Mouse (Mus musculus): ENCODE measurements around the gene Prkce. TPM values are rescaled to one million over a fixed set of nuclear protein-coding genes. Genes with fewer than 3 reads are reported as not detected.

Gene Prkce
- polyA plus RNA-seq, 1 experiment from 2014 or later = 44.3 TPM

GRCm38 (mm10) chr17:86145079-86145951, 22.3 kb upstream of the Prkce start, which contains the start of gene Srbd1:
Gene Srbd1, minus strand, starts transcription at chr17:86145175.
- peaks cover 11% of the 10 kb centered on the region; the same call in 1 of the 2 replicates for H3K4me1 ChIP-seq (ENCODE audit: control insufficient read depth, insufficient read depth, low read length)
- peak within 1 kb of the TSS; percentile 85 for H3K4me2 ChIP-seq (ENCODE audit: low read depth, low read length)
- peaks cover 5% of the 10 kb centered on the region; the same call in 1 of the 2 replicates for H3K36me3 ChIP-seq (ENCODE audit: control insufficient read depth, insufficient read depth, low read length)
- H3K27ac ChIP-seq (ENCODE audit: low read depth, low read length) = peak within 1 kb of the TSS; percentile 63
- 2% methylated on average over 36 of the region's 45 CpGs for WGBS
- no peaks in the 10 kb centered on the region for H3K9me3 ChIP-seq (ENCODE audit: control insufficient read depth, low read length)
- peak; percentile 92 for ATAC-seq (ENCODE audit: low read depth)
- H3K4me3 ChIP-seq (ENCODE audit: low read depth, low read length) = peak within 1 kb of the TSS; percentile 68
- H3K9ac ChIP-seq (replicated peaks; ENCODE audit: low read depth, low read length) = peak within 1 kb of the TSS; percentile 52
- no peaks in the 10 kb centered on the region for H3K27me3 ChIP-seq (ENCODE audit: control insufficient read depth, insufficient read depth, low read length)

DNA sequence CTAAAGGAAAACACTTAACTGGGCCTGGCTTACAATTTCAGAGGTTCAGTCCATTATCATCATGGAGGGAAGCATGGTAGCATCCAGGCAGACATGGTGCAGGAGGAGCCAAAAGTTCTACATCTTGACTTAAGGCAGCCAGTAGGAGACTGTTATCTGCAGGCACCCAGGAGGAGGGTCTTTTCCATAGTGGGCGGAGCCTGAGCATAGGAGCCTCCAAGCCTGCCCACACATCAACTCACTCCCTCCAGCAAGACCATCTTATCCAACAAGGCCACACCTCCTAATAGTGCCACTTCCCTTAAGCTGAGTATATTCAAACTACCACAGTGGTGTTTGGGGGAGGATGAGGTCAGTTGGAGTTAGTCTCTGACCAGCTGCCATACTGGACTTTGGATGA, 17.9 kb upstream of the Prkce start:
- H3K9me3 ChIP-seq (ENCODE audit: control insufficient read depth, low read length) = no peaks in the 10 kb centered on the region
- H3K4me1 ChIP-seq (ENCODE audit: control insufficient read depth, insufficient read depth, low read length) = peaks cover 6% of the 10 kb centered on the region; the same call in 1 of the 2 replicates
- H3K27ac ChIP-seq (ENCODE audit: low read depth, low read length) = no peak overlapping the region
- ATAC-seq (ENCODE audit: low read depth) = no peak
- no peaks in the 10 kb centered on the region for H3K27me3 ChIP-seq (ENCODE audit: control insufficient read depth, insufficient read depth, low read length)
- H3K4me2 ChIP-seq (ENCODE audit: low read depth, low read length) = no peak overlapping the region
- H3K9ac ChIP-seq (replicated peaks; ENCODE audit: low read depth, low read length) = no peak overlapping the region
- WGBS = 100% methylated on average over 1 of the region's 1 CpGs
- H3K4me3 ChIP-seq (ENCODE audit: low read depth, low read length) = no peak overlapping the region
- no peaks in the 10 kb centered on the region for H3K36me3 ChIP-seq (ENCODE audit: control insufficient read depth, insufficient read depth, low read length)

- H3K9ac ChIP-seq (replicated peaks; ENCODE audit: low read depth, low read length) = no peak overlapping the region
- H3K27ac ChIP-seq (ENCODE audit: low read depth, low read length) = no peak overlapping the region
- ATAC-seq (ENCODE audit: low read depth) = peak; percentile 97
- no peaks in the 10 kb centered on the region for H3K27me3 ChIP-seq (ENCODE audit: control insufficient read depth, insufficient read depth, low read length)
- 0 out of 2 replicates have a peak, but pooled peaks cover 1% of the 10 kb centered on the region for H3K4me1 ChIP-seq (ENCODE audit: control insufficient read depth, insufficient read depth, low read length)
- H3K9me3 ChIP-seq (ENCODE audit: control insufficient read depth, low read length) = no peaks in the 10 kb centered on the region
- WGBS = 23% methylated on average over 5 of the region's 5 CpGs
- no peak overlapping the region for H3K4me2 ChIP-seq (ENCODE audit: low read depth, low read length)
- no peak overlapping the region for H3K4me3 ChIP-seq (ENCODE audit: low read depth, low read length)
- no peaks in the 10 kb centered on the region for H3K36me3 ChIP-seq (ENCODE audit: control insufficient read depth, insufficient read depth, low read length)
Measured at GRCm38 (mm10) chr17:86150867-86151348, 16.7 kb upstream of the Prkce start.

DNA sequence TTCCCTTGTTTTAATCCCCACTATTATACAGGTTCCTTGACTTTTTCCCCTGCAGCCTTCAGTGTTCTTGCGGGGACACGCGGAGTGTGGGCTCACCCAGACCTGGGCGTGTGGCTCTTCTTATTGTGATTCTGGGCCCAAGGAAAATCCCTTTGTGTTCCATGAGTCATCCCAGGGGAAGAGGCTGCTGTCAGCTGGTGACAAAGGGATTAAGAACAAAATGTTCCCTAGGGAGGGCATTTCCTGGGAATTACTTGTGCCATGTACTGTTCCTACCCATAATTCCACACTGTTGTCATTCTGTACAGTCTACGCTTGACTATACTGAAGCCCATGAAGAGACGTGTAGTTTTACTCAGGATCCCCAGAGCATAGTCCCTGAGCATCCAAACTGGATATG, 10.6 kb upstream of the Prkce start:
- H3K27me3 ChIP-seq (ENCODE audit: control insufficient read depth, insufficient read depth, low read length) = no peaks in the 10 kb centered on the region
- H3K27ac ChIP-seq (ENCODE audit: low read depth, low read length) = no peak overlapping the region
- H3K9me3 ChIP-seq (ENCODE audit: control insufficient read depth, low read length) = no peaks in the 10 kb centered on the region
- H3K36me3 ChIP-seq (ENCODE audit: control insufficient read depth, insufficient read depth, low read length) = no peaks in the 10 kb centered on the region
- no peak overlapping the region for H3K4me2 ChIP-seq (ENCODE audit: low read depth, low read length)
- no peaks in the 10 kb centered on the region for H3K4me1 ChIP-seq (ENCODE audit: control insufficient read depth, insufficient read depth, low read length)
- H3K9ac ChIP-seq (replicated peaks; ENCODE audit: low read depth, low read length) = no peak overlapping the region
- WGBS = 74% methylated on average over 6 of the region's 6 CpGs
- ATAC-seq (ENCODE audit: low read depth) = no peak
- H3K4me3 ChIP-seq (ENCODE audit: low read depth, low read length) = no peak overlapping the region

DNA sequence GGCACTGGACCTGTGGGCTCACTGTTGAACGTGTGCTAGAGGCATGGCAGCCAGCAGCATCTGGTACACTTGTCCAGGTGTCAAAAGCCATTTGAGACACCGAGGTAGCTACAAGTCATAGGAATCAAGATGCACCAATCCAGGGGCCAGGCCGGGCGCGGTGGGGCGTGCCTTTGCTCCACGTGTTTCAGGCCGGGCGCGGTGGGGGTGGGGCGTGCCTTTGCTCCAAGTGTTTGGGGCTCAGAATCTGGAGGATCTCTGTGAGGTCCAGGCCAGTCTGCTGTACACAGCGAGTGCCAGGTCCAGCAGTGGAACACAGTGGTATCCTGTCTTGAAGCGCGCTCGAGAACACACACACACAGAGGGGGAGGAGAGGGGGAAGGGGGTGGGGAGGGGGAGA, 4.9 kb upstream of the Prkce start:
- Histone ChIP-seq H3K4me1 (ENCODE audit: control insufficient read depth, insufficient read depth, low read length) (peaks cover 3% of the 10 kb centered on the region; the same call in 1 of the 2 replicates), H3K27ac (ENCODE audit: low read depth, low read length) (no peak overlapping the region), H3K27me3 (ENCODE audit: control insufficient read depth, insufficient read depth, low read length) (no peaks in the 10 kb centered on the region), H3K4me2 (ENCODE audit: low read depth, low read length) (no peak overlapping the region), H3K9me3 (ENCODE audit: control insufficient read depth, low read length) (no peaks in the 10 kb centered on the region), H3K9ac (replicated peaks; ENCODE audit: low read depth, low read length) (no peak overlapping the region), H3K36me3 (ENCODE audit: control insufficient read depth, insufficient read depth, low read length) (no peaks in the 10 kb centered on the region), H3K4me3 (ENCODE audit: low read depth, low read length) (no peak overlapping the region)
- 55% methylated on average over 15 of the region's 15 CpGs for WGBS
- no peak for ATAC-seq (ENCODE audit: low read depth)

DNA sequence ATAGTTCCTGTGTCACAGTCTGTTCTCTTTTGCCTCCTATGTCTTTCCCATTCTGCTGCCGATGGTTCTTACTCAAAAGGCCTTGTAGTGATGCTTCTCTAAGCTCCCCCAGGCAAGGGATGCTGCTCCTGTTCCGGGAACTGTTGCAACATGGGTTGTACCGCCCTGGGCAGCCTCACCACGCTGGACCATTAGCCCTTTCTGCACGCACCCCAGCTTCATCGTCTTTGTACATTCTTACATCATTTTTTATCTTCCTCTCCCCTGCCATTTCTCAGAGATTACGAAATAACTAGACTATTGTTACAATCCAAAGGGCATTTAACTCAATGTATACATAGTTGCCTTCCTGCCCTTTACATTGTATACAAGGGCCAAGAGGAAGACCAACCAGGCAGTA, 3.2 kb upstream of the Prkce start:
- ATAC-seq (ENCODE audit: low read depth) = no peak
- H3K9me3 ChIP-seq (ENCODE audit: control insufficient read depth, low read length) = no peaks in the 10 kb centered on the region

GRCm38 (mm10) chr17:86166051-86166566, 1.5 kb upstream of the Prkce start:
- Histone ChIP-seq H3K27me3 (ENCODE audit: control insufficient read depth, insufficient read depth, low read length) (no peaks in the 10 kb centered on the region), H3K4me1 (ENCODE audit: control insufficient read depth, insufficient read depth, low read length) (peaks cover 28% of the 10 kb centered on the region), H3K9ac (replicated peaks; ENCODE audit: low read depth, low read length) (peak overlapping the region; percentile 76), H3K4me2 (ENCODE audit: low read depth, low read length) (peak overlapping the region; percentile 92), H3K4me3 (ENCODE audit: low read depth, low read length) (peak overlapping the region; percentile 79), H3K9me3 (ENCODE audit: control insufficient read depth, low read length) (no peaks in the 10 kb centered on the region), H3K36me3 (ENCODE audit: control insufficient read depth, insufficient read depth, low read length) (no peaks in the 10 kb centered on the region), H3K27ac (ENCODE audit: low read depth, low read length) (peak overlapping the region; percentile 89)
- ATAC-seq (ENCODE audit: low read depth) = no peak
- WGBS = 2% methylated on average over 19 of the region's 19 CpGs

More for the DNA sequence above, 3.2 kb upstream of the Prkce start:
- no peak overlapping the region for H3K27ac ChIP-seq (ENCODE audit: low read depth, low read length)
- WGBS = 86% methylated on average over 7 of the region's 7 CpGs
- no peak overlapping the region for H3K4me2 ChIP-seq (ENCODE audit: low read depth, low read length)
- H3K36me3 ChIP-seq (ENCODE audit: control insufficient read depth, insufficient read depth, low read length) = no peaks in the 10 kb centered on the region
- no peak overlapping the region for H3K9ac ChIP-seq (replicated peaks; ENCODE audit: low read depth, low read length)
- H3K4me3 ChIP-seq (ENCODE audit: low read depth, low read length) = no peak overlapping the region
- peaks cover 12% of the 10 kb centered on the region; the same call in 1 of the 2 replicates for H3K4me1 ChIP-seq (ENCODE audit: control insufficient read depth, insufficient read depth, low read length)
- no peaks in the 10 kb centered on the region for H3K27me3 ChIP-seq (ENCODE audit: control insufficient read depth, insufficient read depth, low read length)

GRCm38 (mm10) chr17:86166567-86167319, 842 bp upstream of the Prkce start:
- peak overlapping the region; percentile 76 for H3K9ac ChIP-seq (replicated peaks; ENCODE audit: low read depth, low read length)
- H3K27me3 ChIP-seq (ENCODE audit: control insufficient read depth, insufficient read depth, low read length) = no peaks in the 10 kb centered on the region
- H3K4me1 ChIP-seq (ENCODE audit: control insufficient read depth, insufficient read depth, low read length) = peaks cover 29% of the 10 kb centered on the region
- peak; percentile 57 for ATAC-seq (ENCODE audit: low read depth)
- H3K4me3 ChIP-seq (ENCODE audit: low read depth, low read length) = peak overlapping the region; percentile 79
- no peaks in the 10 kb centered on the region for H3K9me3 ChIP-seq (ENCODE audit: control insufficient read depth, low read length)
- H3K27ac ChIP-seq (ENCODE audit: low read depth, low read length) = peak overlapping the region; percentile 89
- no peaks in the 10 kb centered on the region for H3K36me3 ChIP-seq (ENCODE audit: control insufficient read depth, insufficient read depth, low read length)
- under 1% methylated on average over 46 of the region's 46 CpGs for whole genome bisulfite sequencing
- H3K4me2 ChIP-seq (ENCODE audit: low read depth, low read length) = peak overlapping the region; percentile 92

Data from neural tube, embryonic 14.5 days (tissue).